Mouse (Mus musculus) G1E (cell line): ENCODE measurements around the gene 2200002J24Rik. TPM values are rescaled to one million over a fixed set of nuclear protein-coding genes. Genes with fewer than 3 reads are reported as not detected.
A peak's percentile ranks its signal among the peaks of the same experiment; 100 is the strongest.
"Not testable (repeated sequence)": the region's sequence is repeated elsewhere in the genome, so short reads cannot be mapped to it uniquely, and the experiment has no call there.

Source experiments
- ATAC-seq: 2 replicates; pipeline ENCODE4 v1.8.0; 2016; ENCODE audit warnings: mild to moderate bottlenecking; ENCODE audit not compliant: insufficient number of reproducible peaks, poor library complexity, low FRiP score, severe bottlenecking; ENCODE audit errors: extremely low read depth
- DNase-seq: peaks from one replicate; pipeline ENCODE4 v3.0.0; 2012; ENCODE audit warnings: low spot score
- H3K27me3 ChIP-seq: 2 replicates; pipeline ENCODE4 v1.6.1; 2012; ENCODE audit warnings: mild to moderate bottlenecking, low read length, inconsistent platforms; ENCODE audit not compliant: insufficient read depth
- H3K36me3 ChIP-seq: replicated peaks from 2 replicates; pipeline ENCODE3; 2012; ENCODE audit warnings: mild to moderate bottlenecking, inconsistent platforms
- H3K4me1 ChIP-seq: 2 replicates; pipeline ENCODE4 v1.6.1; 2012; ENCODE audit warnings: low read depth, low read length, inconsistent platforms, mixed read lengths; ENCODE audit not compliant: insufficient read depth
- H3K4me3 ChIP-seq: 2 replicates; pipeline ENCODE4 v1.5.1; 2012; ENCODE audit warnings: low read depth, mild to moderate bottlenecking, inconsistent platforms, low read length, moderate library complexity, mixed read lengths
- H3K9me3 ChIP-seq: replicated peaks from 2 replicates; pipeline ENCODE4 v1.6.1; 2012; ENCODE audit warnings: inconsistent platforms
- CTCF ChIP-seq: IDR thresholded peaks from 2 replicates; pipeline ENCODE4 v1.5.1; 2012; ENCODE audit warnings: low read depth, low read length, inconsistent platforms, mixed read lengths
- GATA1 ChIP-seq: IDR thresholded peaks from 2 replicates; pipeline ENCODE4 v1.6.1; 2012; ENCODE audit warnings: borderline replicate concordance, low read length, inconsistent platforms, mixed read lengths
- GATA2 ChIP-seq: IDR thresholded peaks from 2 replicates; pipeline ENCODE4 v1.6.1; 2012; ENCODE audit warnings: low read depth, low read length, inconsistent platforms, borderline replicate concordance
- POLR2AphosphoS5 ChIP-seq: IDR thresholded peaks from 2 replicates; pipeline ENCODE4 v1.6.1; 2012; ENCODE audit warnings: low read depth, low read length, inconsistent platforms; ENCODE audit not compliant: insufficient replicate concordance
- TAL1 ChIP-seq: conservative IDR thresholded peaks from 2 replicates; pipeline ENCODE4 v1.6.1; 2012; ENCODE audit warnings: low read depth, low read length, inconsistent platforms, mixed read lengths
- polyA plus RNA-seq: library from polyadenylated mRNA; stranded (reverse); fragments of >175 nt; gene quantifications from 2 replicates; pipeline ENCODE4 v1.2.3, GENCODE M21; 2012
- total RNA-seq, 2 experiments: library from RNA; stranded (forward) in 1 of 2; stranded (reverse) in 1 of 2; fragments of 200-1000 nt in 1 of 2; fragments of >200 nt in 1 of 2; fragmentation: Nextera tagmentation in 1 of 2; gene quantifications; 2 replicates each; pipeline ENCODE4 v1.2.3; 2014 to 2017

The 2200002J24Rik gene
- total and polyA plus RNA-seq, 3 experiments, result not detected

- TF ChIP-seq POLR2AphosphoS5 (no peak), CTCF (no peak), GATA1 (no peak), TAL1 (no peak), GATA2 (no peak)
- no peak for ATAC-seq
Observed at GRCm38 (mm10) chr7:30723274-30723953, 24.7 kb downstream of the 2200002J24Rik start.

GRCm38 (mm10) chr7:30728214-30728613 lies 29.5 kb downstream of the 2200002J24Rik start:
- Histone ChIP-seq H3K4me1 (peaks cover 49% of the 10 kb centered on the region), H3K27me3 (no peaks in the 10 kb centered on the region), H3K4me3 (peak overlapping the region; percentile 83), H3K36me3 (peaks cover 66% of the 10 kb centered on the region), H3K9me3 (no peaks in the 10 kb centered on the region)
- DNase-seq (peak; percentile 16), ATAC-seq (no peak)
- no peak for TF ChIP-seq GATA1
- TF ChIP-seq GATA2, result no peak
- no peak for TF ChIP-seq CTCF
- no peak for TF ChIP-seq POLR2AphosphoS5
- no peak for TF ChIP-seq TAL1

More at GRCm38 (mm10) chr7:30723274-30723953, 24.7 kb downstream of the 2200002J24Rik start:
- Histone ChIP-seq H3K4me1 (peaks cover 23% of the 10 kb centered on the region), H3K4me3 (no peak overlapping the region), H3K27me3 (peaks cover 17% of the 10 kb centered on the region; the same call in 1 of the 2 replicates), H3K36me3 (peaks cover 38% of the 10 kb centered on the region), H3K9me3 (no peaks in the 10 kb centered on the region)
- DNase-seq, result no peak

- H3K9me3 ChIP-seq, result no peaks in the 10 kb centered on the region
- peaks cover 49% of the 10 kb centered on the region for H3K4me1 ChIP-seq
- no peak for TF ChIP-seq GATA2
- no peak for TF ChIP-seq CTCF
- no peak for TF ChIP-seq GATA1
- no peak for TF ChIP-seq POLR2AphosphoS5
- TF ChIP-seq TAL1, result no peak
- no peak for ATAC-seq
- H3K36me3 ChIP-seq, result peaks cover 73% of the 10 kb centered on the region
- peak; percentile 51 for DNase-seq
- peak overlapping the region; percentile 83 for H3K4me3 ChIP-seq
- no peaks in the 10 kb centered on the region for H3K27me3 ChIP-seq
Observed at GRCm38 (mm10) chr7:30728739-30729395, 30.1 kb downstream of the 2200002J24Rik start.

GRCm38 (mm10) chr7:30729396-30730063 lies 30.8 kb downstream of the 2200002J24Rik start, which contains the start of gene Tmem147:
Gene Tmem147, minus strand, starts transcription at chr7:30729540.
- ATAC-seq, result peak; percentile 90
- H3K36me3 ChIP-seq, result peaks cover 78% of the 10 kb centered on the region
- H3K4me3 ChIP-seq, result peak within 1 kb of the TSS; percentile 83
- TF ChIP-seq CTCF, result no peak
- no peak for TF ChIP-seq POLR2AphosphoS5
- no peak for TF ChIP-seq GATA2
- TF ChIP-seq TAL1, result no peak
- no peak for TF ChIP-seq GATA1
- H3K9me3 ChIP-seq, result no peaks in the 10 kb centered on the region
- H3K27me3 ChIP-seq, result no peaks in the 10 kb centered on the region
- DNase-seq, result peak; percentile 95
- peaks cover 49% of the 10 kb centered on the region for H3K4me1 ChIP-seq

GRCm38 (mm10) chr7:30730064-30730722 lies 31.5 kb downstream of the 2200002J24Rik start:
- Histone ChIP-seq H3K4me1 (peaks cover 46% of the 10 kb centered on the region), H3K36me3 (peaks cover 79% of the 10 kb centered on the region)
- not testable (repeated sequence) for ATAC-seq

GRCm38 (mm10) chr7:30736211-30736610 lies 37.5 kb downstream of the 2200002J24Rik start:
- no peaks in the 10 kb centered on the region for H3K9me3 ChIP-seq
- ATAC-seq, result no peak
- no peaks in the 10 kb centered on the region for H3K27me3 ChIP-seq
- H3K4me3 ChIP-seq, result no peak overlapping the region
- peaks cover 82% of the 10 kb centered on the region for H3K36me3 ChIP-seq
- H3K4me1 ChIP-seq, result 0 out of 2 replicates have a peak, but pooled peaks cover 14% of the 10 kb centered on the region
- no peak for DNase-seq
- TF ChIP-seq POLR2AphosphoS5, result no peak
- TF ChIP-seq GATA1, result no peak
- no peak for TF ChIP-seq TAL1

More at GRCm38 (mm10) chr7:30730064-30730722, 31.5 kb downstream of the 2200002J24Rik start:
- not testable (repeated sequence) for DNase-seq, H3K9me3 ChIP-seq, H3K27me3 ChIP-seq
- peak overlapping the region; percentile 83 for H3K4me3 ChIP-seq

- not testable (repeated sequence) for H3K27me3 ChIP-seq, DNase-seq, H3K4me3 ChIP-seq, H3K4me1 ChIP-seq, H3K9me3 ChIP-seq, ATAC-seq
- H3K36me3 ChIP-seq, result peaks cover 34% of the 10 kb centered on the region
Observed at GRCm38 (mm10) chr7:30742570-30742969, 43.8 kb downstream of the 2200002J24Rik start.

- not testable (repeated sequence) for ATAC-seq, H3K27me3 ChIP-seq, H3K4me3 ChIP-seq, H3K9me3 ChIP-seq, H3K4me1 ChIP-seq, DNase-seq
- peaks cover 27% of the 10 kb centered on the region for H3K36me3 ChIP-seq
Observed at GRCm38 (mm10) chr7:30743617-30744016, 44.9 kb downstream of the 2200002J24Rik start, which contains the start of gene Gapdhs. Gene Gapdhs, minus strand, starts transcription at chr7:30743681.
